Mouse (Mus musculus): ENCODE results near the gene Rsl24d1. TPM values are rescaled to one million over a fixed set of nuclear protein-coding genes. Genes with fewer than 3 reads are reported as not detected.

Rsl24d1 gene
- polyA plus RNA-seq, 1 experiment from 2014 or later: 121 TPM

- DNase-seq: peak; percentile 59
- WGBS: 62% methylated on average over 9 of the region's 9 CpGs
- H3K4me3 ChIP-seq (replicated peaks; ENCODE audit: low read depth, low read length): no peak overlapping the region
Observed at GRCm38 (mm10) chr9:73154347-73154746, 41.1 kb downstream of the Rsl24d1 start.

DNA sequence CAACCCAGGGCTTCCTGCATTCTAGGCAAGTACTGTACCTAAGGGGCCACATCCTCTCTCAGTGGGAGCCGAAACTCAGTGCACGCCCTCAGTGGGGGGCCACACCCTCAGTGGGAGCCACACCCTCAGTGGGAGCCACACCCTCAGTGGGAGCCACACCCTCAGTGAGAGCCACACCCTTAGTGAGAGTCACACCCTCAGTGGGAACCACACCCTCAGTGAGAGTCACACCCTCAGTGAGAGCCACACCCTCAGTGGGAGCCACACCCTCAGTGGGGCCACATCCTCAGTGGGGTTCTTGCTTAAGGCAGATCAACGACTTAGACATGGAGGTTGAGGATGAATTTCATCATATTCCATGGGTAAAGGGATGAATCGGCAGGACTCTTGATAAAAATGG lies 44.7 kb downstream of the Rsl24d1 start:
- H3K9ac ChIP-seq (replicated peaks; ENCODE audit: low read length): no peak overlapping the region
- ATAC-seq (ENCODE audit: low FRiP score, low TSS enrichment): no peak
- no peak overlapping the region for H3K4me2 ChIP-seq (ENCODE audit: low read length)
- no peaks in the 10 kb centered on the region for H3K36me3 ChIP-seq (ENCODE audit: control insufficient read depth, insufficient read depth, low read length)
- no peaks in the 10 kb centered on the region for H3K27me3 ChIP-seq (ENCODE audit: control insufficient read depth, insufficient read depth, low read length)
- no peak for DNase-seq
- H3K9me3 ChIP-seq (ENCODE audit: control insufficient read depth, low read length): no peaks in the 10 kb centered on the region
- WGBS: 79% methylated on average over 4 of the region's 4 CpGs
- no peak overlapping the region for H3K4me3 ChIP-seq (replicated peaks; ENCODE audit: low read depth, low read length)
- no peaks in the 10 kb centered on the region for H3K4me1 ChIP-seq (ENCODE audit: control insufficient read depth, insufficient read depth, low read length)
- no peak overlapping the region for H3K27ac ChIP-seq (replicated peaks; ENCODE audit: low read depth, low read length)

More at GRCm38 (mm10) chr9:73154347-73154746, 41.1 kb downstream of the Rsl24d1 start:
- ATAC-seq (ENCODE audit: low FRiP score, low TSS enrichment): no peak
- Histone ChIP-seq H3K9me3 (ENCODE audit: control insufficient read depth, low read length) (no peaks in the 10 kb centered on the region), H3K4me1 (ENCODE audit: control insufficient read depth, insufficient read depth, low read length) (no peaks in the 10 kb centered on the region), H3K27me3 (ENCODE audit: control insufficient read depth, insufficient read depth, low read length) (no peaks in the 10 kb centered on the region), H3K9ac (replicated peaks; ENCODE audit: low read length) (no peak overlapping the region), H3K36me3 (ENCODE audit: control insufficient read depth, insufficient read depth, low read length) (no peaks in the 10 kb centered on the region), H3K27ac (replicated peaks; ENCODE audit: low read depth, low read length) (no peak overlapping the region), H3K4me2 (ENCODE audit: low read length) (no peak overlapping the region)

GRCm38 (mm10) chr9:73159265-73159664 lies 46.0 kb downstream of the Rsl24d1 start:
- H3K4me1 ChIP-seq (ENCODE audit: control insufficient read depth, insufficient read depth, low read length): no peaks in the 10 kb centered on the region
- no peak overlapping the region for H3K27ac ChIP-seq (replicated peaks; ENCODE audit: low read depth, low read length)
- DNase-seq (peak; percentile 77), ATAC-seq (ENCODE audit: low FRiP score, low TSS enrichment) (no peak)
- H3K4me2 ChIP-seq (ENCODE audit: low read length): no peak overlapping the region
- no peaks in the 10 kb centered on the region for H3K9me3 ChIP-seq (ENCODE audit: control insufficient read depth, low read length)
- no peak overlapping the region for H3K9ac ChIP-seq (replicated peaks; ENCODE audit: low read length)
- H3K4me3 ChIP-seq (replicated peaks; ENCODE audit: low read depth, low read length): no peak overlapping the region
- no peaks in the 10 kb centered on the region for H3K36me3 ChIP-seq (ENCODE audit: control insufficient read depth, insufficient read depth, low read length)
- WGBS: 47% methylated on average over 1 of the region's 1 CpGs
- H3K27me3 ChIP-seq (ENCODE audit: control insufficient read depth, insufficient read depth, low read length): no peaks in the 10 kb centered on the region

GRCm38 (mm10) chr9:73162571-73163333 lies 49.5 kb downstream of the Rsl24d1 start:
- 19% methylated on average over 26 of the region's 26 CpGs for WGBS
- peak; percentile 94 for DNase-seq
- H3K36me3 ChIP-seq (ENCODE audit: control insufficient read depth, insufficient read depth, low read length): no peaks in the 10 kb centered on the region

GRCm38 (mm10) chr9:73165631-73166030 lies 52.4 kb downstream of the Rsl24d1 start:
- no peak overlapping the region for H3K4me2 ChIP-seq (ENCODE audit: low read length)
- WGBS: 89% methylated on average over 4 of the region's 4 CpGs

More at GRCm38 (mm10) chr9:73162571-73163333, 49.5 kb downstream of the Rsl24d1 start:
- Histone ChIP-seq H3K9ac (replicated peaks; ENCODE audit: low read length) (no peak overlapping the region), H3K27ac (replicated peaks; ENCODE audit: low read depth, low read length) (no peak overlapping the region), H3K9me3 (ENCODE audit: control insufficient read depth, low read length) (no peaks in the 10 kb centered on the region), H3K4me3 (replicated peaks; ENCODE audit: low read depth, low read length) (no peak overlapping the region), H3K4me1 (ENCODE audit: control insufficient read depth, insufficient read depth, low read length) (no peaks in the 10 kb centered on the region), H3K4me2 (ENCODE audit: low read length) (peak overlapping the region; percentile 45), H3K27me3 (ENCODE audit: control insufficient read depth, insufficient read depth, low read length) (no peaks in the 10 kb centered on the region)
- ATAC-seq (ENCODE audit: low FRiP score, low TSS enrichment): no peak; the same call in 1 of the 2 replicates

More at GRCm38 (mm10) chr9:73165631-73166030, 52.4 kb downstream of the Rsl24d1 start:
- no peak for DNase-seq
- H3K4me1 ChIP-seq (ENCODE audit: control insufficient read depth, insufficient read depth, low read length): no peaks in the 10 kb centered on the region
- ATAC-seq (ENCODE audit: low FRiP score, low TSS enrichment): no peak
- H3K9ac ChIP-seq (replicated peaks; ENCODE audit: low read length): no peak overlapping the region
- H3K36me3 ChIP-seq (ENCODE audit: control insufficient read depth, insufficient read depth, low read length): no peaks in the 10 kb centered on the region
- H3K27me3 ChIP-seq (ENCODE audit: control insufficient read depth, insufficient read depth, low read length): no peaks in the 10 kb centered on the region
- H3K9me3 ChIP-seq (ENCODE audit: control insufficient read depth, low read length): no peaks in the 10 kb centered on the region
- H3K4me3 ChIP-seq (replicated peaks; ENCODE audit: low read depth, low read length): no peak overlapping the region
- H3K27ac ChIP-seq (replicated peaks; ENCODE audit: low read depth, low read length): no peak overlapping the region

Other genes starting within 250 kb of the Rsl24d1 start
- gene Pygo1, start 187.8 kb upstream of the Rsl24d1 start, polyA plus RNA-seq (2014; fragmentation: Nextera tagmentation; extraction: Ambion mirVana): 15.5 and 16.3 TPM in 2 replicates
- gene Dyx1c1, start 154.6 kb upstream of the Rsl24d1 start, polyA plus RNA-seq (2014; fragmentation: Nextera tagmentation; extraction: Ambion mirVana): 1.7 and 1.8 TPM in 2 replicates
- gene Gm44503, start 154.6 kb upstream of the Rsl24d1 start, polyA plus RNA-seq (2014; fragmentation: Nextera tagmentation; extraction: Ambion mirVana): not detected in 2 replicates
- 20.8 and 25.2 TPM in 2 replicates for gene Ccpg1os, start 128.0 kb upstream of the Rsl24d1 start, polyA plus RNA-seq (2014; fragmentation: Nextera tagmentation; extraction: Ambion mirVana)
- gene Ccpg1, start 128.0 kb upstream of the Rsl24d1 start, polyA plus RNA-seq (2014; fragmentation: Nextera tagmentation; extraction: Ambion mirVana): 28.4 and 44.1 TPM in 2 replicates
- 13.6 and 16.8 TPM in 2 replicates for gene Pigb, start 73.0 kb upstream of the Rsl24d1 start, polyA plus RNA-seq (2014; fragmentation: Nextera tagmentation; extraction: Ambion mirVana)
- 0.74 and 1.0 TPM in 2 replicates for gene Rab27a, start 68.6 kb upstream of the Rsl24d1 start, polyA plus RNA-seq (2014; fragmentation: Nextera tagmentation; extraction: Ambion mirVana)
- 0.23 and 0.24 TPM in 2 replicates for gene Khdc3, start 11.6 kb upstream of the Rsl24d1 start, polyA plus RNA-seq (2014; fragmentation: Nextera tagmentation; extraction: Ambion mirVana)
- gene Gm20509, start 11.0 kb upstream of the Rsl24d1 start, polyA plus RNA-seq (2014; fragmentation: Nextera tagmentation; extraction: Ambion mirVana): not detected in 2 replicates